Mouse (Mus musculus) right cerebral cortex, postnatal 10 days (tissue): ENCODE results near the gene Gm20388.

Experiments
- DNase-seq, 2 experiments: peaks; one replicate each; pipeline ENCODE4 v3.0.0; 2021; ENCODE audit warnings: low spot score in 2 of 2

Gm20388 gene

GRCm38 (mm10) chr8:123813173-123813891, 3902.7 kb downstream of the Gm20388 start:
- no peak for DNase-seq

GRCm38 (mm10) chr8:123813892-123814266, 3903.2 kb downstream of the Gm20388 start:
- DNase-seq, result no peak

- DNase-seq, result no peak
Observed at GRCm38 (mm10) chr8:123815325-123815724, 3904.7 kb downstream of the Gm20388 start.

- no peak for DNase-seq
Observed at GRCm38 (mm10) chr8:123816939-123817338, 3906.3 kb downstream of the Gm20388 start.

GRCm38 (mm10) chr8:123817747-123818146, 3907.1 kb downstream of the Gm20388 start:
- no peak for DNase-seq

- no peak for DNase-seq
Observed at GRCm38 (mm10) chr8:123819683-123820610, 3909.3 kb downstream of the Gm20388 start.

- no peak for DNase-seq
Observed at GRCm38 (mm10) chr8:123820780-123821179, 3910.1 kb downstream of the Gm20388 start.

- no peak for DNase-seq
Observed at GRCm38 (mm10) chr8:123823111-123823510, 3912.5 kb downstream of the Gm20388 start.

GRCm38 (mm10) chr8:123823532-123824123, 3913.0 kb downstream of the Gm20388 start:
- no peak for DNase-seq

GRCm38 (mm10) chr8:123826001-123826400, 3915.4 kb downstream of the Gm20388 start:
- DNase-seq, result no peak

- DNase-seq, result no peak
Observed at GRCm38 (mm10) chr8:123826758-123827157, 3916.1 kb downstream of the Gm20388 start.

- DNase-seq, result no peak
Observed at GRCm38 (mm10) chr8:123827523-123827922, 3916.9 kb downstream of the Gm20388 start.

GRCm38 (mm10) chr8:123832757-123833156, 3922.1 kb downstream of the Gm20388 start:
- DNase-seq, result peak in 1 of 2 experiments; percentile 53

- peak; percentile 75 to 77 for DNase-seq
Observed at GRCm38 (mm10) chr8:123835451-123835850, 3924.8 kb downstream of the Gm20388 start.

- DNase-seq, result peak; percentile 75 to 80
Observed at GRCm38 (mm10) chr8:123836354-123836753, 3925.7 kb downstream of the Gm20388 start.

- DNase-seq, result no peak
Observed at GRCm38 (mm10) chr8:123838496-123838895, 3927.9 kb downstream of the Gm20388 start.

- DNase-seq, result peak; percentile 83 to 91
Observed at GRCm38 (mm10) chr8:123840578-123841345, 3930.1 kb downstream of the Gm20388 start.

- DNase-seq, result no peak
Observed at GRCm38 (mm10) chr8:123842086-123842485, 3931.4 kb downstream of the Gm20388 start.

- DNase-seq, result no peak
Observed at GRCm38 (mm10) chr8:123844341-123844740, 3933.7 kb downstream of the Gm20388 start.

- no peak for DNase-seq
Observed at GRCm38 (mm10) chr8:123845114-123845513, 3934.5 kb downstream of the Gm20388 start.

- no peak for DNase-seq
Observed at GRCm38 (mm10) chr8:123845991-123846390, 3935.3 kb downstream of the Gm20388 start.

- no peak for DNase-seq
Observed at GRCm38 (mm10) chr8:123846509-123846908, 3935.9 kb downstream of the Gm20388 start.
